Mouse (Mus musculus): Measurements from ENCODE around the gene Vps13d. TPM values are rescaled to one million over a fixed set of nuclear protein-coding genes. Genes with fewer than 3 reads are reported as not detected.
A peak's percentile ranks its signal among the peaks of the same experiment; 100 is the strongest.

Vps13d gene
- total RNA-seq, 2 experiments from 2014 or later: 52.8 to 53.6 TPM

GRCm38 (mm10) chr4:144972948-144973720, 221.7 kb downstream of the Vps13d start:
- DNase-seq (ENCODE audit: extremely low spot score in 1 of 2, low spot score in 2 of 2): peak in 1 of 2 experiments; percentile 38
- intact Hi-C loops (cut with DNase I): loop anchor here (10.0 kb wide), 1 partner anchor 78 kb away; the partner anchor contains the start of gene Dhrs3

GRCm38 (mm10) chr4:144971048-144971447, 223.8 kb downstream of the Vps13d start:
- intact Hi-C loops (cut with DNase I): loop anchor here (10.0 kb wide), 1 partner anchor 76 kb away; the partner anchor contains the start of gene Dhrs3
- DNase-seq (ENCODE audit: extremely low spot score in 1 of 2, low spot score in 2 of 2): no peak

- no peak for DNase-seq (ENCODE audit: extremely low spot score in 1 of 2, low spot score in 2 of 2)
- intact Hi-C loops (cut with DNase I): no loop called here
Observed at GRCm38 (mm10) chr4:144969030-144969429, 225.8 kb downstream of the Vps13d start.

GRCm38 (mm10) chr4:144968371-144968770, 226.4 kb downstream of the Vps13d start:
- DNase-seq (ENCODE audit: extremely low spot score in 1 of 2, low spot score in 2 of 2): no peak
- intact Hi-C loops (cut with DNase I): no loop called here

GRCm38 (mm10) chr4:144965255-144965654, 229.6 kb downstream of the Vps13d start:
- no peak for DNase-seq (ENCODE audit: extremely low spot score in 1 of 2, low spot score in 2 of 2)
- intact Hi-C loops (cut with DNase I): no loop called here

GRCm38 (mm10) chr4:144961696-144962095, 233.1 kb downstream of the Vps13d start:
- intact Hi-C loops (cut with DNase I): no loop called here
- no peak for DNase-seq (ENCODE audit: extremely low spot score in 1 of 2, low spot score in 2 of 2)

- DNase-seq (ENCODE audit: extremely low spot score in 1 of 2, low spot score in 2 of 2): no peak
- intact Hi-C loops (cut with DNase I): no loop called here
Observed at GRCm38 (mm10) chr4:144961232-144961631, 233.6 kb downstream of the Vps13d start.

GRCm38 (mm10) chr4:144960188-144960904, 234.5 kb downstream of the Vps13d start:
- intact Hi-C loops (cut with DNase I): no loop called here
- DNase-seq (ENCODE audit: extremely low spot score in 1 of 2, low spot score in 2 of 2): peak in 1 of 2 experiments; percentile 58

- intact Hi-C loops (cut with DNase I): no loop called here
- DNase-seq (ENCODE audit: extremely low spot score in 1 of 2, low spot score in 2 of 2): no peak
Observed at GRCm38 (mm10) chr4:144957721-144958120, 237.1 kb downstream of the Vps13d start.

- intact Hi-C loops (cut with DNase I): no loop called here
- no peak for DNase-seq (ENCODE audit: extremely low spot score in 1 of 2, low spot score in 2 of 2)
Observed at GRCm38 (mm10) chr4:144957186-144957585, 237.6 kb downstream of the Vps13d start.

- intact Hi-C loops (cut with DNase I): no loop called here
Observed at GRCm38 (mm10) chr4:144956293-144956692, 238.5 kb downstream of the Vps13d start.

GRCm38 (mm10) chr4:144955863-144956262, 238.9 kb downstream of the Vps13d start:
- no peak for DNase-seq (ENCODE audit: extremely low spot score in 1 of 2, low spot score in 2 of 2)
- intact Hi-C loops (cut with DNase I): no loop called here

More at GRCm38 (mm10) chr4:144956293-144956692, 238.5 kb downstream of the Vps13d start:
- DNase-seq (ENCODE audit: extremely low spot score in 1 of 2, low spot score in 2 of 2): no peak

- intact Hi-C loops (cut with DNase I): no loop called here
- DNase-seq (ENCODE audit: extremely low spot score in 1 of 2, low spot score in 2 of 2): no peak
Observed at GRCm38 (mm10) chr4:144953421-144953820, 241.4 kb downstream of the Vps13d start.

GRCm38 (mm10) chr4:144951859-144952258, 242.9 kb downstream of the Vps13d start:
- DNase-seq (ENCODE audit: extremely low spot score in 1 of 2, low spot score in 2 of 2): no peak
- intact Hi-C loops (cut with DNase I): no loop called here

- no peak for DNase-seq (ENCODE audit: extremely low spot score in 1 of 2, low spot score in 2 of 2)
- intact Hi-C loops (cut with DNase I): no loop called here
Observed at GRCm38 (mm10) chr4:144950883-144951282, 243.9 kb downstream of the Vps13d start.

GRCm38 (mm10) chr4:144950327-144950711, 244.5 kb downstream of the Vps13d start:
- intact Hi-C loops (cut with DNase I): no loop called here
- DNase-seq (ENCODE audit: extremely low spot score in 1 of 2, low spot score in 2 of 2): no peak

GRCm38 (mm10) chr4:144949441-144950326, 245.1 kb downstream of the Vps13d start:
- DNase-seq (ENCODE audit: extremely low spot score in 1 of 2, low spot score in 2 of 2): peak in 1 of 2 experiments; percentile 60
- intact Hi-C loops (cut with DNase I): no loop called here

GRCm38 (mm10) chr4:144947738-144948390, 246.9 kb downstream of the Vps13d start:
- intact Hi-C loops (cut with DNase I): no loop called here
- DNase-seq (ENCODE audit: extremely low spot score in 1 of 2, low spot score in 2 of 2): peak in 1 of 2 experiments; percentile 84
